Mouse (Mus musculus) cerebellum, adult 2 months (tissue): ENCODE results near the gene Zfp580.

Experiments
- CTCF ChIP-seq: fragments of 200-500 bp; IDR thresholded peaks from 2 replicates; pipeline ENCODE4 v1.5.1; 2011; ENCODE audit warnings: low read depth, mild to moderate bottlenecking, control low read depth, low read length, moderate library complexity, borderline replicate concordance; ENCODE audit not compliant: insufficient read depth
- POLR2A ChIP-seq: fragments of 200-500 bp; IDR thresholded peaks from 2 replicates; pipeline ENCODE4 v1.6.1; 2011; ENCODE audit warnings: low read length, control low read depth, borderline replicate concordance; ENCODE audit not compliant: insufficient read depth

- no peak for TF ChIP-seq POLR2A
- no peak for TF ChIP-seq CTCF
These were observed 22.2 kb downstream of the Zfp580 start for GRCm38 (mm10) chr7:5073586-5073985.
